Mouse (Mus musculus): ENCODE results near the gene Olfr376. TPM values are rescaled to one million over a fixed set of nuclear protein-coding genes. Genes with fewer than 3 reads are reported as not detected.

Olfr376 gene
- not detected in 2 replicates for polyA plus RNA-seq (2016; fragmentation: Nextera tagmentation; extraction: Ambion mirVana)

- no peak for DNase-seq (ENCODE audit: low spot score)
- Histone ChIP-seq H3K4me1 (no peaks in the 10 kb centered on the region), H3K36me3 (replicated peaks) (no peaks in the 10 kb centered on the region), H3K27ac (replicated peaks) (no peak within 1 kb of the TSS), H3K4me3 (no peak within 1 kb of the TSS), H3K27me3 (replicated peaks; ENCODE audit: low read depth, poor library complexity, severe bottlenecking) (no peaks in the 10 kb centered on the region), H3K9me3 (no peaks in the 10 kb centered on the region)
- 89% methylated on average over 2 of the region's 2 CpGs for WGBS
These were observed at the start of gene Olfr376 for GRCm38 (mm10) chr11:73370946-73371345. Gene Olfr376 (plus strand): TSS chr11:73371246.

GRCm38 (mm10) chr11:73323906-73324830, 46.9 kb upstream of the Olfr376 start:
- 74% methylated on average over 9 of the region's 9 CpGs for WGBS

GRCm38 (mm10) chr11:73326485-73326886, 44.6 kb upstream of the Olfr376 start:
- 53% methylated on average over 12 of the region's 12 CpGs for WGBS
- Histone ChIP-seq H3K36me3 (replicated peaks) (no peaks in the 10 kb centered on the region), H3K4me1 (no peaks in the 10 kb centered on the region), H3K9me3 (peaks cover 4% of the 10 kb centered on the region; the same call in 1 of the 2 replicates), H3K4me3 (no peak overlapping the region), H3K27ac (replicated peaks) (no peak overlapping the region), H3K27me3 (replicated peaks; ENCODE audit: low read depth, poor library complexity, severe bottlenecking) (no peaks in the 10 kb centered on the region)
- no peak for DNase-seq (ENCODE audit: low spot score)

More at GRCm38 (mm10) chr11:73323906-73324830, 46.9 kb upstream of the Olfr376 start:
- Histone ChIP-seq H3K36me3 (replicated peaks) (no peaks in the 10 kb centered on the region), H3K4me1 (no peaks in the 10 kb centered on the region), H3K27me3 (replicated peaks; ENCODE audit: low read depth, poor library complexity, severe bottlenecking) (no peaks in the 10 kb centered on the region), H3K4me3 (no peak overlapping the region), H3K9me3 (no peaks in the 10 kb centered on the region; the same call in 1 of the 2 replicates), H3K27ac (replicated peaks) (no peak overlapping the region)
- no peak for DNase-seq (ENCODE audit: low spot score)

GRCm38 (mm10) chr11:73327361-73327760, 43.7 kb upstream of the Olfr376 start:
- Histone ChIP-seq H3K4me3 (no peak overlapping the region), H3K9me3 (peaks cover 4% of the 10 kb centered on the region; the same call in 1 of the 2 replicates), H3K36me3 (replicated peaks) (no peaks in the 10 kb centered on the region), H3K27ac (replicated peaks) (no peak overlapping the region), H3K4me1 (no peaks in the 10 kb centered on the region), H3K27me3 (replicated peaks; ENCODE audit: low read depth, poor library complexity, severe bottlenecking) (no peaks in the 10 kb centered on the region)
- 86% methylated on average over 4 of the region's 4 CpGs for WGBS
- DNase-seq (ENCODE audit: low spot score): no peak

GRCm38 (mm10) chr11:73329442-73329841, 41.6 kb upstream of the Olfr376 start, which contains the start of the genes Aspa, Gm49340 and Spata22:
Gene Aspa (minus strand): TSS chr11:73329596.
Gene Gm49340 (plus strand): TSS chr11:73329741.
Gene Spata22 (plus strand): TSS chr11:73329741.
- H3K9me3 ChIP-seq: peaks cover 4% of the 10 kb centered on the region; the same call in 1 of the 2 replicates
- DNase-seq (ENCODE audit: low spot score): no peak
- H3K27me3 ChIP-seq (replicated peaks; ENCODE audit: low read depth, poor library complexity, severe bottlenecking): no peaks in the 10 kb centered on the region
- no peak within 1 kb of the TSS for H3K27ac ChIP-seq (replicated peaks)
- H3K4me3 ChIP-seq: no peak within 1 kb of the TSS
- no peaks in the 10 kb centered on the region for H3K36me3 ChIP-seq (replicated peaks)
- H3K4me1 ChIP-seq: no peaks in the 10 kb centered on the region
- WGBS: 87% methylated on average over 27 of the region's 27 CpGs

- no peaks in the 10 kb centered on the region for H3K27me3 ChIP-seq (replicated peaks; ENCODE audit: low read depth, poor library complexity, severe bottlenecking)
- H3K27ac ChIP-seq (replicated peaks): no peak overlapping the region
- no peaks in the 10 kb centered on the region for H3K4me1 ChIP-seq
- no peak overlapping the region for H3K4me3 ChIP-seq
- no peaks in the 10 kb centered on the region for H3K36me3 ChIP-seq (replicated peaks)
- no peak for DNase-seq (ENCODE audit: low spot score)
- 76% methylated on average over 2 of the region's 2 CpGs for WGBS
- H3K9me3 ChIP-seq: peaks cover 4% of the 10 kb centered on the region; the same call in 1 of the 2 replicates
These were observed 37.7 kb upstream of the Olfr376 start for GRCm38 (mm10) chr11:73333357-73333756.

- 83% methylated on average over 4 of the region's 4 CpGs for WGBS
- Histone ChIP-seq H3K27ac (replicated peaks) (no peak overlapping the region), H3K36me3 (replicated peaks) (no peaks in the 10 kb centered on the region), H3K4me1 (no peaks in the 10 kb centered on the region), H3K4me3 (no peak overlapping the region), H3K27me3 (replicated peaks; ENCODE audit: low read depth, poor library complexity, severe bottlenecking) (no peaks in the 10 kb centered on the region), H3K9me3 (no peaks in the 10 kb centered on the region)
- DNase-seq (ENCODE audit: low spot score): no peak
These were observed 34.1 kb upstream of the Olfr376 start for GRCm38 (mm10) chr11:73336919-73337318.

GRCm38 (mm10) chr11:73350483-73350882, 20.6 kb upstream of the Olfr376 start, which contains the start of gene Olfr20:
Gene Olfr20 (plus strand): TSS chr11:73350783.
- no peaks in the 10 kb centered on the region for H3K4me1 ChIP-seq
- H3K4me3 ChIP-seq: no peak within 1 kb of the TSS
- DNase-seq (ENCODE audit: low spot score): no peak
- WGBS: 46% methylated on average over 3 of the region's 3 CpGs
- no peaks in the 10 kb centered on the region for H3K36me3 ChIP-seq (replicated peaks)
- no peaks in the 10 kb centered on the region for H3K27me3 ChIP-seq (replicated peaks; ENCODE audit: low read depth, poor library complexity, severe bottlenecking)
- no peak within 1 kb of the TSS for H3K27ac ChIP-seq (replicated peaks)
- no peaks in the 10 kb centered on the region for H3K9me3 ChIP-seq

- no peak overlapping the region for H3K4me3 ChIP-seq
- H3K27ac ChIP-seq (replicated peaks): no peak overlapping the region
- WGBS: 72% methylated on average over 4 of the region's 4 CpGs
- H3K27me3 ChIP-seq (replicated peaks; ENCODE audit: low read depth, poor library complexity, severe bottlenecking): no peaks in the 10 kb centered on the region
- H3K4me1 ChIP-seq: no peaks in the 10 kb centered on the region
- peaks cover 2% of the 10 kb centered on the region; the same call in 1 of the 2 replicates for H3K9me3 ChIP-seq
- DNase-seq (ENCODE audit: low spot score): no peak
- no peaks in the 10 kb centered on the region for H3K36me3 ChIP-seq (replicated peaks)
These were observed 24.3 kb downstream of the Olfr376 start for GRCm38 (mm10) chr11:73395374-73395773.

- Histone ChIP-seq H3K27me3 (replicated peaks; ENCODE audit: low read depth, poor library complexity, severe bottlenecking) (no peaks in the 10 kb centered on the region), H3K27ac (replicated peaks) (no peak within 1 kb of the TSS), H3K9me3 (0 out of 2 replicates have a peak, but pooled peaks cover 2% of the 10 kb centered on the region)
These were observed 28.5 kb downstream of the Olfr376 start, which contains the start of gene Olfr1 for GRCm38 (mm10) chr11:73399514-73399913. Gene Olfr1 (minus strand): TSS chr11:73399614.

More at GRCm38 (mm10) chr11:73399514-73399913, 28.5 kb downstream of the Olfr376 start, which contains the start of gene Olfr1:
- Histone ChIP-seq H3K36me3 (replicated peaks) (no peaks in the 10 kb centered on the region), H3K4me3 (no peak within 1 kb of the TSS), H3K4me1 (no peaks in the 10 kb centered on the region)
- no peak for DNase-seq (ENCODE audit: low spot score)

Data from embryonic facial prominence, embryonic 10.5 days (tissue).